Mouse (Mus musculus): Measurements from ENCODE around the gene Sh2d2a. TPM values are rescaled to one million over a fixed set of nuclear protein-coding genes. Genes with fewer than 3 reads are reported as not detected.

Sh2d2a gene
- 1.9 TPM for polyA plus RNA-seq (2014; fragmentation: Illumina TruSeq; extraction: RNeasy Lipid Tissue Mini Kit (QIAGEN cat#74804); ENCODE audit: insufficient read depth, low read depth, low replicate concordance)

DNA sequence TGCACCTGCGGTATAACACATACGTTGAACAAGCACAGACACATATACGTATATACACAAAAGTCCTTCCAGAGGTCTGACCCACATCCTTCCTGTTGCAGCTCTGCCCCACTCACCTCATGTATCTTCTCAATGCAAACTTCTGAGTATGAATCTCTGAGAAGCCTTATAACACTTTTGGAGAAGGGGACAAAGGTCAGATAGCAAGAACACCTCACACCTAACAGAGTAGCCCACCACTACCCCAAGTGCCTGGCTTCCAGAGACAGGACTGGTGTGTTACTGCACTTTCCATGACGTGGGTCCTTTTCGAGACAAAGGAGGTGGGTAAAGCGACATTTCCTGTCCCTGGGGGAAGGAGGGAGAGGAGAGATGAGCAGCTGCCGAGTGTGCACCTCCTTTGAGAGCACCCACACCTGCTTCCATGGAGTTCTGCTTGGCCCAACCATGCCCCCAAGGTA lies at the start of gene Sh2d2a:
Gene Sh2d2a, plus strand, starts transcription at position 106 of the 461 bp plus-strand sequence.

DNA sequence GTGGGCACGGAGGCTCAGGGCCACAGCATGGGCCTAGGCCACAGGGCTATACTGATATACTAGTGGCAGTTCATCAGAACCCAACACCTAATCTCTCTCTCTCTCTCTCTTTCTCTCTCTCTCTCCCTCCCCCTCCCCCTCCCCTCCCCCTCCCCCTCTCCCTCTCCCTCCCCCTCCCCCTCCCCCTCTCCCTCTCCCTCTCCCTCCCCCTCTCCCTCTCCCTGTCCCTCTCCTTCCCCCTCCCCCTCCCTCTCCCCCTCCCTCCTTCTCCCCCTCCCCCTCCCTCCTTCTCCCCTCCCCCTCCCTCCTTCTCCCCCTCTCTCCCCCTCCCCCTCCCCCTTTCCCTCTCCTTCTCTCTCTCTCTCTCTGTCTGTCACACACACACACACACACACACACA lies 22.3 kb upstream of the Sh2d2a start, which contains the start of gene Pear1:
Gene Pear1, minus strand, starts transcription at position 101 of the 400 bp plus-strand sequence.

DNA sequence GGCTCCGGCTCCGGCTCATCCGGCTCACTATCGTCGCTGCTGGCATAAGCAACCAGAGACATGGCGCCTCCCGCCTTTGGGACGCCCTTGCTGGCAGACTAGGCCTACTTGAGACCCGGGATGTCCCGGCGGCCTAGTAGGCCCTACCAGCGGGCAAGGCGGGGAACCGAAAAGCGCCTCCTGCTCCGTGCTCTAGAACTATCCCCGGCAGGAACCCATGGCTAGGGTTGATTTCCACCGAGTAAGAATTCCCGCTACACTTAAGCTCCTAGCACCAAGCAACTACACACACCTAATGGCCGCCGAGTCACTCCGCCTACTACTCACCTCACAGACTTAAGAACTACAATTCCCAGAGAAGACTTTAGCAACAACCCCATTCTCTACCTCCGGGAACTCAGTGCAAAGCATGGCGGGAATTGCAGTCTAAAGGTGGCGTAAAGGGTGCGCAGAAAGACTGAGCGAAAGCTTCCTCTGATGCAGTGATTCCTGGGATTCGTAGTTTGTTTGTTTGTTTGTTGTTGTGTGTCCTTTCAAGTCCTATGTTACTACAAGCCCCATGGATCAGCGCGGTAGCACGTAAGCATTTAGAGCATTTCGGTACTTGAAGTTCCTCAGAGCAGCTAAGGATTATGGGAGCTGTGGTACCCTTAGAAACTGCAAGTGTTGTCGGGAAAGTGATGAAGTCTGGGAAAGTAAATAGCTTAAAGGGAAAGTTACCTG lies 38.9 kb downstream of the Sh2d2a start, which contains the start of gene Prcc:
Gene Prcc, minus strand, starts transcription at position 328 of the 723 bp plus-strand sequence.

Other genes with a start within 250 kb of the Sh2d2a start
- gene Arhgef11, start 229.2 kb upstream of the Sh2d2a start, polyA plus RNA-seq (2014; fragmentation: Illumina TruSeq; extraction: RNeasy Lipid Tissue Mini Kit (QIAGEN cat#74804); ENCODE audit: insufficient read depth, low read depth, low replicate concordance): 10.0 TPM
- gene Lrrc71, start 98.1 kb upstream of the Sh2d2a start, polyA plus RNA-seq (2014; fragmentation: Illumina TruSeq; extraction: RNeasy Lipid Tissue Mini Kit (QIAGEN cat#74804); ENCODE audit: insufficient read depth, low read depth, low replicate concordance): 5.1 TPM
- 0.51 TPM for gene Ntrk1, start 51.6 kb upstream of the Sh2d2a start, polyA plus RNA-seq (2014; fragmentation: Illumina TruSeq; extraction: RNeasy Lipid Tissue Mini Kit (QIAGEN cat#74804); ENCODE audit: insufficient read depth, low read depth, low replicate concordance)
- gene Insrr, start 49.8 kb upstream of the Sh2d2a start, polyA plus RNA-seq (2014; fragmentation: Illumina TruSeq; extraction: RNeasy Lipid Tissue Mini Kit (QIAGEN cat#74804); ENCODE audit: insufficient read depth, low read depth, low replicate concordance): not detected
- 18.4 TPM for gene Pear1, start 22.4 kb upstream of the Sh2d2a start, polyA plus RNA-seq (2014; fragmentation: Illumina TruSeq; extraction: RNeasy Lipid Tissue Mini Kit (QIAGEN cat#74804); ENCODE audit: insufficient read depth, low read depth, low replicate concordance)
- 23.4 TPM for gene Prcc, start 38.9 kb downstream of the Sh2d2a start, polyA plus RNA-seq (2014; fragmentation: Illumina TruSeq; extraction: RNeasy Lipid Tissue Mini Kit (QIAGEN cat#74804); ENCODE audit: insufficient read depth, low read depth, low replicate concordance)
- gene Hdgf, start 59.6 kb downstream of the Sh2d2a start, polyA plus RNA-seq (2014; fragmentation: Illumina TruSeq; extraction: RNeasy Lipid Tissue Mini Kit (QIAGEN cat#74804); ENCODE audit: insufficient read depth, low read depth, low replicate concordance): 89.3 TPM
- gene Mrpl24, start 72.8 kb downstream of the Sh2d2a start, polyA plus RNA-seq (2014; fragmentation: Illumina TruSeq; extraction: RNeasy Lipid Tissue Mini Kit (QIAGEN cat#74804); ENCODE audit: insufficient read depth, low read depth, low replicate concordance): 108 TPM
- gene Isg20l2, start 83.6 kb downstream of the Sh2d2a start, polyA plus RNA-seq (2014; fragmentation: Illumina TruSeq; extraction: RNeasy Lipid Tissue Mini Kit (QIAGEN cat#74804); ENCODE audit: insufficient read depth, low read depth, low replicate concordance): 12.4 TPM
- gene Rrnad1, start 84.0 kb downstream of the Sh2d2a start, polyA plus RNA-seq (2014; fragmentation: Illumina TruSeq; extraction: RNeasy Lipid Tissue Mini Kit (QIAGEN cat#74804); ENCODE audit: insufficient read depth, low read depth, low replicate concordance): 10.1 TPM
- not detected for gene Crabp2, start 101.9 kb downstream of the Sh2d2a start, polyA plus RNA-seq (2014; fragmentation: Illumina TruSeq; extraction: RNeasy Lipid Tissue Mini Kit (QIAGEN cat#74804); ENCODE audit: insufficient read depth, low read depth, low replicate concordance)
- 28.8 TPM for gene Nes, start 124.3 kb downstream of the Sh2d2a start, polyA plus RNA-seq (2014; fragmentation: Illumina TruSeq; extraction: RNeasy Lipid Tissue Mini Kit (QIAGEN cat#74804); ENCODE audit: insufficient read depth, low read depth, low replicate concordance)
- gene Bcan, start 153.5 kb downstream of the Sh2d2a start, polyA plus RNA-seq (2014; fragmentation: Illumina TruSeq; extraction: RNeasy Lipid Tissue Mini Kit (QIAGEN cat#74804); ENCODE audit: insufficient read depth, low read depth, low replicate concordance): 1.6 TPM
- gene Hapln2, start 180.8 kb downstream of the Sh2d2a start, polyA plus RNA-seq (2014; fragmentation: Illumina TruSeq; extraction: RNeasy Lipid Tissue Mini Kit (QIAGEN cat#74804); ENCODE audit: insufficient read depth, low read depth, low replicate concordance): not detected
- gene Gpatch4, start 196.4 kb downstream of the Sh2d2a start, polyA plus RNA-seq (2014; fragmentation: Illumina TruSeq; extraction: RNeasy Lipid Tissue Mini Kit (QIAGEN cat#74804); ENCODE audit: insufficient read depth, low read depth, low replicate concordance): 14.7 TPM
- 129 TPM for gene Naxe, start 211.7 kb downstream of the Sh2d2a start, polyA plus RNA-seq (2014; fragmentation: Illumina TruSeq; extraction: RNeasy Lipid Tissue Mini Kit (QIAGEN cat#74804); ENCODE audit: insufficient read depth, low read depth, low replicate concordance)
- not detected for gene Ttc24, start 231.5 kb downstream of the Sh2d2a start, polyA plus RNA-seq (2014; fragmentation: Illumina TruSeq; extraction: RNeasy Lipid Tissue Mini Kit (QIAGEN cat#74804); ENCODE audit: insufficient read depth, low read depth, low replicate concordance)
- gene Iqgap3, start 235.2 kb downstream of the Sh2d2a start, polyA plus RNA-seq (2014; fragmentation: Illumina TruSeq; extraction: RNeasy Lipid Tissue Mini Kit (QIAGEN cat#74804); ENCODE audit: insufficient read depth, low read depth, low replicate concordance): 0.18 TPM

Data from lung, adult 10 weeks (tissue).